Mouse (Mus musculus) central nervous system, embryonic 11.5 days (tissue): ENCODE measurements around the gene Dnajc17. TPM values are rescaled to one million over a fixed set of nuclear protein-coding genes. Genes with fewer than 3 reads are reported as not detected.

ENCODE experiments used
- polyA plus RNA-seq: library from polyadenylated mRNA; depleted of rRNA; stranded (reverse); fragments of >200 nt; gene quantifications from 2 replicates; pipeline ENCODE4 v1.2.3, GENCODE M21; 2012; rRNA removed

The Dnajc17 gene
- 35.0 and 61.3 TPM in 2 replicates for polyA plus RNA-seq

DNA sequence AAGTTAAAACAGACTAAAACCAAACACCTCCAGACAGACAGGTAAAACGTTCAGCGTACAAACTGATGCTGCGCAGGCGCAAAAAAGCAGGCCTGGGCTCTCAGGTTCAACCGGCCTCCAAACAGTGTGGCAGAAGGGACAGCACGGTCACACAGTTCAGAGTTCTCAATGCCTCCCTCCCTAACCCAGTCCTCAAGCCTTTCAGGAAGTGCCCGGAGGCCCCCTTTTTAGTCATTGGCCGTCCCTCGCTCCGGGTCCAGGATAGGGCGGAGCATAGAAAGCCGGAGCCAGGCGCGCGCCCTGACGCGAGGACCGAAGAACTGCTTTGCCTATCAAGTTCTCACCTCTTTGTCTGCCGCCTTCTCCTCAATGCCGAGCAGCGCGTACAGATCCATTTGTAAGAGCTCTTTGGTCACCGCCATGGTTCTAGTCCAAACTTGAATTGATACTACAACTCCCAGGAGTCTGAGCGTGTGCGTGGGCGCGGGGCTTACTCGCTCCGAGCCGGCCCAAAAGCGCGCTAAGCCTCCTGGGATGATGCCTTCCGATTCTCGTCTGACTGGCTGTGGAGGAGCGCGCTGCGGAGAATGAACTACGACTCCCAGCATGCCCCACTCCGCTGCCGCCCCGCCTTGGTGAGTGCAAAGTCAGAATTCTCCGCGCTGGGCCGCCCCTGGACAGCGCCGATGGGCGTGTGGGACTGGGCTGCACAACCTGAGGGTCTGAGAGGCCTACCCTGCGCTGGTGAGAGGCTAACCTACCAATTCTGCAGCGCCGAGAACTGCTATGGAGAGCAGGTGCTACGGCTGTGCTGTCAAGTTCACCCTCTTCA is at the start of gene Dnajc17, which contains the start of gene Zfyve19:
Gene Dnajc17 (minus strand): TSS at position 452 of the 832 bp plus-strand sequence.
Gene Zfyve19 (plus strand): TSS at position 274 of the 832 bp plus-strand sequence.

DNA sequence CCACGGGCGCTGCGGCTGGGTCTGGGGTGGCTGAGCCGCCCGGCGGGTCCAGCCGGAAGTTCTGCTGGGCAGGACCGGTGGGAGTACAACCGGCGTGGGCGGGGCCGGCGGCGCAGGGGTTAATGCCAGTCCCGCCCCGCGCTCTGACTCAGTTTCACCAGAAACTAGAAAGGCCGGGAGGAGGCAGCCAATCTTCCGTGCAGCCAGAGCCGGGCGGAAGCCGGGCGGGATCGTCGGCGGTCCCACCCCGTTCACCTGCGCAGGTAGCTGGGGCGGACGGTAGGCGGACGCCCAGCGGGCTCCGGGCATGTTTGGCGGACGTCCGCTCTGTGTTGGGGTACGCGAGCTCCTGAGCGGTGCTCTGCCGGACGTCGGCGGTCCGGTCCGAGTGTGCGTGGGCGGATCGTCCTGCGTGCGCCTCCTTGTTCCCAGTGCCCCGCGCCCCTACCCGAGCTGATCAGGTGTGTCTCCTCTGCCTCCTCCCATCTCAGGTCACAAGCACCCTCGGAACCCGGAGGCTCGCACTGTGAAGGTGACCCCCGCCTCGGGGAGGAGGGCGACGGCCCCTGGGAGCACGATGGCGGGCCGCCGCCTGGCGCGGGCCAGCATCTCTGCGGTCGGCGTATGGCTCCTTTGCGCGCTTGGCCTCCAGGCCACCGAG is 28.7 kb upstream of the Dnajc17 start, which contains the start of gene Spint1:
Gene Spint1 (plus strand): TSS at position 153 of the 661 bp plus-strand sequence.

DNA sequence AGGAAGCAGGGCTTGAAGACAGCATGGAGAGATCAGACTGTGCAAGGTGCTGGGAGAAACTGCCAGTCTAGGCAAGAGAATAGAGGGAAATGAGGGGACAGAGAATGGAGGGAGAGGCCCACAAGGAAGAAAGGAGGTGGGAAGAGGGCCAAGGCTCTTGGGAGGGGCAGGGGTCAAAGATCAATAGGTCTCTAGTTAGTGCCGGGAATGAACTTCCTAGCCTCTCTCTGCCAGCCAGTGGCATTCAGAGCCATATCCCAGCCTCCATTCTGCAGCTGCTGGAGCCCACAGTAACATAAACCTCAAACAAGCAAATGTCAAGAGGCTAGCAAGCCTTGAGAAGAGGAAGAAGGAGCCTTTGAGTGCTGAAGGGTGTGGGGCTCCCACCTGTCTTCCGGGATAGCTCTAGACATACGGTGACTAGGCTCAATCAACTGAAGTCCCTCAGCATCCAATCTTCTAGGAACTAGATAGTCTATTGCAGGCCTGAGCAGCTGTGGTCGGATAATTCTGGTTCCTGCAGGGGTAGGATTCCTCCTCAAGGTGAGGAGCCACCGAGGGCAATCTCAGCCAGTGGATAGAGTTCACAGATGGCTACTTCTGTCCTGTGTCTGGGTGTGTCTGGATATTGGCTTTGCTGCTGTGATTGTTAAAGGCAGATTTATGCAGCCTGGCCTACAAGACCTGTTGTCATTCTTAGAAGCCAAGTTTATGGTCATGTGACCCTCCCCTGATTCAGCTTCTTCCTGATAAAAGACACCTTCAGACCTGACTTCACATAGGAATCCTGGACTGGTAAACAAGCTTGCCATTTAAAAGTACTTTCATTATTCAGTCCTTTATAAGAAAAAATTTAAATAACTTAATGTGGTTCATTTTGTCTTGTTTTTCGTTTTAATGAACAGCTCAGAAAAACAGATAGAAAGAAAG is 21.4 kb upstream of the Dnajc17 start, which contains the start of gene Ppp1r14d:
Gene Ppp1r14d (minus strand): TSS at position 132 of the 930 bp plus-strand sequence.

DNA sequence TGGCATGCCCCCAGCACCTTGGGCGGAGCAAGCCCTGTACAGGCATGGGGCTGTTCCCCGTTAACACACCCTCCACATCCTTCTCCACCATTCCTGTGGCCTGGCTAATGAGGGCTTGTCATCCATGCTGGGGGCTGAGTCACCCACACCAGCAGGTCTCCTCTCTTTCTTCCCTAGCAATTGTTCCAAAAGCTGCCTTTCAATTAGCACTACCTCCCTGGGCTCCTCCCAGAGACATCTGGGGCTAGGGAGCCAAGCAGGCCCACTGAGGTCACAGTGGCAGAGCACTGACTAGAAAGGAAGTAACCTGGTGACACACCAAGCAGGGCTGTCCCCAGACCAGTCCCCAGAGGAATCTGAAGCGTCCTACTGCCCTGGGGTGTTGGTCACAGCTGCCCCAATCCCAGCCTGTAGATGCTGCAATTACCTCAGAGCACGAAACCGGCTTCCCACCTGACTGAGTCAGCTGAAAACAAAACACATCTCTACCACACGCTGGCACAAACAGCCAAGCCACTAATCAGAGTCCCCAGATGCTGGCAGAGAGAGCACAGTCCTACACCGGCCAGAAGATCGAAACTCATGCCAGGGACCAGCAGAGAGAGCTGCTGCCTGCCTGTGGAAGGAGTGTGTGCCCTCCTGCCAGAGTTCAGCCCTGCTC is 34.5 kb downstream of the Dnajc17 start, which contains the start of gene Gm14137:
Gene Gm14137 (plus strand): TSS at position 519 of the 661 bp plus-strand sequence.

DNA sequence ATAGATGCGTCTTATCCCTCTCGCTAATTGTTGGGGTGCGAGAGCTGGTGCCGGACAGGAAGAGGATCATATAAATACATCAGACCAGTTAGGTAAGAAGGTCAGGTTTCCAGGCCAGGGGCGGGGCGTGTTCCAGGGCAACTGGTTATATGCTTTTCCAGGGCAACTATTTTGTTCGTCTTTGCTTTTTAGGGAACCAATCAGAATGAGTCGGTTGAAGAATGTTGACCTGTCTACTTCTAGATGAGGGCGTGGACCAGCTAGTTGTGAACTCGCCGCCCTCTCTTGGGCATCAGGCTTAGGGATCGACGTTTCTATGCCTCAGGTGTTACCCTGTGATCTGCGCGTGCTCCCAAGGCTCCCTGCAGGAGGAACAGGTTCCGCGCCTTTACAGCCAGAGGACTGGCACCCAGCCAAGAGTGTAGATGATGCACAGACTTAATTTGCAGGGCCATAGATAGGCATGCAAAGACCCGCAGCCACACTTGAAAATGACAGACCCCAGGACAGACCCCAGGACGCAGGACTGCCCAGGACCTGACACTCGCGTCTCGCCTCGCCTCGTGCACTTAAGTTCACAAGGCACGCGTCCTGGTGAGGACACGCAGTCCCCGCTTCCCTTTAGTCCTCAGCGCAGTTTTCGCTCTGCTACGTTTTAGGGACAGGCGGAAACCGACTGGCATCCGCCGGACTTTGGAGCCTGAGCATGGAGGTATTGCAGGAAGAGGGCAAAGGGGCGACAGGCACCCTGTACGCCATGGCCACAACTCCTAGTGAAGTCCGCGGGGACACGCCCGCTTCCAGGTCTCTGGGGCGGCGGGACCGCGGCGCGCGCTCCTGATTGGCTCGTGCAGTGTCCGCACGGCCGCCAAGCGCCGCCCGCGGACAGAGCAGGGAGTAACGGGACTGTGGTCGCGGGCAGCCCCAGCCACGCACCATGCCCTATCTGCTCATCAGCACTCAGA is 41.4 kb downstream of the Dnajc17 start, which contains the start of gene Gchfr:
Gene Gchfr (plus strand): TSS at position 873 of the 965 bp plus-strand sequence.

DNA sequence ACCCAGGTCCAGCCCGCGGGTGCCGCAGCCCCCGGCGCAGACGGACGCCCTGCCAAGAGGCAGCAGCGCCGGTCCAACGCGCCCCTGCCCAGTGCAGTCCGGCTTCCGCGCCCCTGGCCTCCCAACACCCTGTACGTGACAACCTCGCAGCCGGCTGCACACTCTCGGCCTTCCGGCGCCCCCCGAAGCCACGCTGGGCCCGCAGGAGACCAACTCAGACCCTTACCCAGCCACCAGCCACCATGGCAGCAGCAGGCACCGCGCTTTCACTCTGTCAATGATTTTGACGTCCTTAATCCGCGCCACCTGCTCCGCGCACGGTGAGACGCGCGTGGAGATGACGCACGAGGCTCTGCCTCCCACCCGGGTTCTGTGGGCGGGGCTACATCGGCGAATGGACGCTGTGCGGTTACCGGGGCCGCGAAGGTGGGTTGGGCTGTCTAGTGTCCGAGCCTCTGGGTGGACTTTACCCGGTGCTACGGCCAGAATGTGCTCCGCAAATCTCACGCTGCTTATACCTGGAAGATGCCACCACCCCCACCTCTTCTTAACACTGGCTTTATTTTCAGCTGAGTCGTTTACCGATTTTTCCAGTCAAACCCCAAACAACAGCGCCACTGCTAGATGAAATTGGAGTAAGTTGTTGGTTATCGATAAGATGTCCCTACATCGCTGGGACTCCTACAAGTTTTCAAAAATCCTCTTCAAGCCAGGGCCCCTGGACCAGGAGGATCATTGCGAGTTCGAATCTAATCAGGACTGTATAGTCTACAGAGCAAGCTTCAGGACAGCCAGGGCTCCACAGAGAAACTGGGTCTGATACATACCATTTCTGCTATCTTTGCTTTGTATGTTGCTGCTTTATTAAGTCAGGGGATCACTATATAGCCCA is 51.7 kb downstream of the Dnajc17 start, which contains the start of gene Rmdn3:
Gene Rmdn3 (minus strand): TSS at position 354 of the 892 bp plus-strand sequence.

Other genes with a start within 250 kb of the Dnajc17 start
- gene Ccdc32, start 179.4 kb downstream of the Dnajc17 start, polyA plus RNA-seq: 15.2 and 18.8 TPM in 2 replicates
- 9.2 and 10.1 TPM in 2 replicates for gene Rpusd2, start 174.0 kb downstream of the Dnajc17 start, polyA plus RNA-seq
- gene Knl1, start 161.7 kb downstream of the Dnajc17 start, polyA plus RNA-seq: 10.9 and 14.5 TPM in 2 replicates
- gene Rad51, start 96.0 kb downstream of the Dnajc17 start, polyA plus RNA-seq: 52.8 and 53.0 TPM in 2 replicates
- gene Rmdn3, start 51.8 kb downstream of the Dnajc17 start, polyA plus RNA-seq: 32.3 and 40.1 TPM in 2 replicates
- 1.8 and 3.3 TPM in 2 replicates for gene Gchfr, start 41.0 kb downstream of the Dnajc17 start, polyA plus RNA-seq
- gene Gm14137, start 34.3 kb downstream of the Dnajc17 start, polyA plus RNA-seq: 0.02 TPM in 1 of 2 replicates, not detected in the other
- 42.1 and 53.1 TPM in 2 replicates for gene Zfyve19, start 178 bp downstream of the Dnajc17 start, polyA plus RNA-seq
- gene Ppp1r14d, start 21.1 kb upstream of the Dnajc17 start, polyA plus RNA-seq: 0.06 TPM in 1 of 2 replicates, not detected in the other
- gene Spint1, start 28.6 kb upstream of the Dnajc17 start, polyA plus RNA-seq: 1.6 and 2.7 TPM in 2 replicates
- 0.98 and 1.7 TPM in 2 replicates for gene Rhov, start 62.5 kb upstream of the Dnajc17 start, polyA plus RNA-seq
- gene Vps18, start 79.9 kb upstream of the Dnajc17 start, polyA plus RNA-seq: 14.3 and 16.2 TPM in 2 replicates
- 4.0 and 5.0 TPM in 2 replicates for gene Dll4, start 117.0 kb upstream of the Dnajc17 start, polyA plus RNA-seq
- 0.59 and 1.0 TPM in 2 replicates for gene Chac1, start 142.4 kb upstream of the Dnajc17 start, polyA plus RNA-seq